Mouse (Mus musculus): Measurements from ENCODE around the gene Haus3.

Haus3 gene

DNA sequence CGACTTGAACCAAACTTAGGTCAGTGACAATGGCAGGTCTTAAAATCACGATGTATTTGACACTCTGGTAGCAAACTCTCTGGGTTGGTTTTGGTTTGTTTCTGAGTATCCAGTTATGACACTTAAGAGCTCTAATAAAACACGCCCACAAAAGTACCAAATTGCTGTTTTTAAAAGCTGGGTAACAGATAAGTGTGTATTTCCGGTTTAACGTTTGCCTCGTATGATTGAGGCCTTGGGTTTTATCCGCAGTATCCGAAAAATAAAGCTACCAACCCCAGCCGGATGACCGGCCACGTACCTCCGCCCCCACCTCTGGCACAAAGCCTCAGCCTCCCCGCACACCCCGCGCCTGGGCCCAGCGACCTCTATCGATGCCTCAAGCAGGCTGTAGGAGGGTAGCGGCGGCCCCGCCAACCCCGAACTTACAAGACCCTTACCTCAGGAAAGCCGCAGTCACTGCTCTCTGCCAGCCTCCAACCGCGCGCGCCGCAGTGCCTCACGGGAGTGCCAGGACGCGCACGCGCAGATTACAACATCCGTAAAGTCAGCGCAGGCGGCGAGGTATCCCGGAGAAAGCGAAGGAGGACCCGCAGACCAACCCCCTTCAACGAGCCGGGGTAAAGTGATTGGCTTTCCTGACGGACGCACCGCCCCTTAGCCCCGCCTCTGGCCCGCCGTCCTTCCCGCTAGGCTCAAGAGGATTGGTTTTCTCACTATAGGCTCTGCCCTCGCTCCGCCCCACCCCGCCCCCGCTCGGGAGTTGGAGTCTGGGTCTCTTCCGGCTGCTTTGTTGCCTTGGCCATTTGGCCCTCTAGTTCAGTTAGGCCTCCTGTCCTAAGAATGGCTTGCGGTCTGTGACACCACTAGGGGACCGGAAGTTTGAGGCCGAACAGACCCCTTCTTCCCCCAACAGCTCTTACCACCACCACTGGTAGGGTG lies at the start of gene Haus3, which contains the start of gene Poln:
Gene Haus3 (minus strand): TSS at position 578 of the 942 bp plus-strand sequence.
Gene Poln (minus strand): TSS at position 499 of the 942 bp plus-strand sequence.
- in situ Hi-C loops (cut with MboI, MseI): no loop called here

DNA sequence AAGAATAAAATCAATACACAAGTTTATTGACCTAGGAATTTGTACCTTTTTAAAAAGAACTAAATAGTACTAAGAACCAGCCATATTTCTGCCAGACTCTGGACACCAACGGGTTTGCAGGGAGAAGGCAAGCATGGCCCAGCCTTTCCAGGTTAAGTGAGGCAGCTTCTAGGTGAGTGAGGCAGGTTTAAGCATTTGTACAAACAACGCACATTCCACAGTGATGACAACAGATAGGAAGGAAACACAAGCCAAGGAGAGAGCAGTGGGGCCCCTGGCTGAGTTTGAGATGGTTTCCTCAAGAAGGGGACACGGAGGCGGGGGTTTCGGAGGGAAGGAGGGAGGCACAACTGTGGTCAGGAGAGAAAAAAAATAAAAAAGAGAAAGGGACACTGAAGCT lies 49.3 kb upstream of the Haus3 start:
- in situ Hi-C loops (cut with MboI, MseI): no loop called here

DNA sequence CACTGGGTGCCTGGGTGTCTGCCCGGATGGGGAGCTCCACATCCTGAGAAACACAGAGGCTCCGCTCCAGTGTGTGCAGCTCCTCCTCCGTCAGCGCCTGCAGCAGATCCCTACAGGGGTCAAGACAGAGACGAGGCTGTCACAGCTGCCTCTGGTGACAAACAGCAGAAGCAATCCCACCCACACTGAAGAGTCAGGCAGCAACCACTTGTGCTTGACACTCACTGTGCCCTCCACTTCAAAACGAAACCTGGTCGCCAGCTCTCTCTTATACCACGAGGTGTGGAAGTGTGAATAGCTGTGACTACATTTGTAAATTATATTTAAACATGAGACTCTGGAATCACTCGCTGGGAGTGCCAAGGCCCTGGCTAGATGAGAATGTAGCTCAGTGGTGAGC lies 48.4 kb upstream of the Haus3 start:
- in situ Hi-C loops (cut with MboI, MseI): no loop called here

GRCm38 (mm10) chr5:34216025-34216424 lies 46.7 kb upstream of the Haus3 start:
- in situ Hi-C loops (cut with MboI, MseI): no loop called here

- in situ Hi-C loops (cut with MboI, MseI): no loop called here
Observed at GRCm38 (mm10) chr5:34213659-34214058, 44.3 kb upstream of the Haus3 start.

- in situ Hi-C loops (cut with MboI, MseI): no loop called here
Observed at GRCm38 (mm10) chr5:34210279-34210678, 41.0 kb upstream of the Haus3 start.

DNA sequence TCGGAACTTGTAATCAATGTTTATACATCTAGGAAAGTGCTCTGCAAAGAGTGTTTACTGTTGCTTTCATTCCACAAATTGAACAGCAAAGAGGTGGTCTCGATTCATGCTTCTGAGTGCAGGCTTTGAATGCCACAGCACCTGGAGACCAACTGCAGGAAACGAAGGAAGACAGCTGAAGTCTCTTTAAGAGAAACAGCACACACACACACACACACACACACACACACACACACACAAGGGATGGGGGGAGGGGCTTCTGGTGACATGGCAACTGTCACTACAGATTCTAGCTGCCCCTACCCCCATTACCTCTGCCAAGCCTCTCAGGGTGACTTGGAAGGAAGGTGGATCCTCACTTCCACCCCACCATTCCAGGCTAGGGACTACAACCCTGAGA lies 38.2 kb upstream of the Haus3 start:
- in situ Hi-C loops (cut with MboI, MseI): no loop called here

- in situ Hi-C loops (cut with MboI, MseI): no loop called here
Observed at GRCm38 (mm10) chr5:34205788-34206187, 36.5 kb upstream of the Haus3 start.

GRCm38 (mm10) chr5:34204911-34205310 lies 35.6 kb upstream of the Haus3 start:
- in situ Hi-C loops (cut with MboI, MseI): no loop called here

DNA sequence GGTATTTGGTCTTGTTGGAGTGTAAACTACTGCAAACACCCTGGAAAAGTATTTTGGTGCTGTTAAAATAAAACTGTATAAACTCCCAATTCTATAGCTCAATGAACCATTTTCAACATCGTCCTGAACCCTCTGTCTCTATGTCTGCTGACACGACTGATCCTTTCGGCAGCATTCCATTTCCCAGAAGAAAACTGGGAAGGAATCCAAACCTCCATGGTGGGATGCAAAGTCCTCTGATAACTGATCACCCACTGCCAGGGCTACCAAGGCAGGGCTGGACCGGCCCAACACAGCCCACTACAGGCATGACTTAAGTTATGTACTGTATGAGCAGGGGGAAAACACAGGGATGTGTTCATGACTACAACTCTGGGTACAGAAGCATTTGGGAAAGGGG lies 32.7 kb upstream of the Haus3 start:
- in situ Hi-C loops (cut with MboI, MseI): no loop called here

- in situ Hi-C loops (cut with MboI, MseI): no loop called here
Observed at GRCm38 (mm10) chr5:34201396-34201795, 32.1 kb upstream of the Haus3 start.

- in situ Hi-C loops (cut with MboI, MseI): no loop called here
Observed at GRCm38 (mm10) chr5:34198615-34199014, 29.3 kb upstream of the Haus3 start.

- in situ Hi-C loops (cut with MboI, MseI): no loop called here
Observed at GRCm38 (mm10) chr5:34197243-34197642, 27.9 kb upstream of the Haus3 start.

GRCm38 (mm10) chr5:34196423-34196822 lies 27.1 kb upstream of the Haus3 start:
- in situ Hi-C loops (cut with MboI, MseI): no loop called here

- in situ Hi-C loops (cut with MboI, MseI): no loop called here
Observed at GRCm38 (mm10) chr5:34195786-34196185, 26.5 kb upstream of the Haus3 start.

- in situ Hi-C loops (cut with MboI, MseI): no loop called here
Observed at GRCm38 (mm10) chr5:34194975-34195662, 25.8 kb upstream of the Haus3 start.

DNA sequence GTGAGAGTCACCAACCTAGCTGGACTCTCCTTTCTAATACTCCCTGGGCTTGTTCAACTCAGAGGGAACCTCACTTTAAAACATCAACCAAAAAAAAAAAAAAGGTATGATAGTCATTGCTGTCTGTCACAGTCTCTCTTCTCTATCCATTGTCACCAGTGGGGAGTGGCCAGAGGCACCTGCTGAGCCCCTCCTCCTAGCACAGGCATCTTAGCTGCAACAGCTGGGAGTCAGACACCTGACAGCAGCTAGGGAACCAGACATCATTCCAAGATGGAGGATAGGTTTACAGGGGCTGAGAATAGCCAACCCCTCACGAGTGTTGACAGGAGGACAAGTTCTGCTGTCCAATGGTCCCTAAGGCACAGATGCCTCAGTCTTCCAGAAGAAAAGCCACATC lies 25.1 kb upstream of the Haus3 start:
- in situ Hi-C loops (cut with MboI, MseI): no loop called here

GRCm38 (mm10) chr5:34191843-34192242 lies 22.5 kb upstream of the Haus3 start:
- in situ Hi-C loops (cut with MboI, MseI): no loop called here

- in situ Hi-C loops (cut with MboI, MseI): no loop called here
Observed at GRCm38 (mm10) chr5:34191021-34191420, 21.7 kb upstream of the Haus3 start.

DNA sequence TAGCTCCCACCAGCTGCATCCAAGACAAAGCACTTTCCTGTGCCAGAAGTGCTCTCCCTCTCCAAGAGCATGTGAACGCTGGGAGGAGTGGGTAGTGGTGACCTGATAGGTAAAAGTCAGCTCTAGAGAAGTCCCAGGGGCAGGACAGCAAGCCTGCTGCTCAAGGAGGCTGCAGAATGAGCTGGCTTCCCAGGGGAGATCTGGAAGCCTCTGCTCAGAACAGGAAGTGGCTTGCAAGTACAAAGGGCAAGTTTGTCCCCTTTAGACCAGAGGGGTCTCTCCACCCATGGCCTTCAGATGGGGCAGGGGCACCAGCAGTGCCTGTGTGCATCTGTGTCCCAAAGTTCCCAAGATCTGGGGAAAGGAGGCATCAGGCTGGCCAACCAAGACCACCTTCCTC lies 20.2 kb upstream of the Haus3 start:
- in situ Hi-C loops (cut with MboI, MseI): no loop called here

GRCm38 (mm10) chr5:34188856-34189255 lies 19.5 kb upstream of the Haus3 start:
- in situ Hi-C loops (cut with MboI, MseI): no loop called here

GRCm38 (mm10) chr5:34187601-34188316 lies 18.4 kb upstream of the Haus3 start, which contains the start of gene Mxd4:
Gene Mxd4, minus strand, starts transcription at chr5:34187720.
- in situ Hi-C loops (cut with MboI, MseI): no loop called here

All from T-helper 17 cell (primary cell).